Mouse (Mus musculus) G1E (cell line): ENCODE results near the gene G6pc3. TPM values are rescaled to one million over a fixed set of nuclear protein-coding genes. Genes with fewer than 3 reads are reported as not detected.
A peak's percentile ranks its signal among the peaks of the same experiment; 100 is the strongest.

Source experiments
- ATAC-seq: 2 replicates; pipeline ENCODE4 v1.8.0; 2016; ENCODE audit warnings: mild to moderate bottlenecking; ENCODE audit not compliant: insufficient number of reproducible peaks, poor library complexity, low FRiP score, severe bottlenecking; ENCODE audit errors: extremely low read depth
- DNase-seq: peaks from one replicate; pipeline ENCODE4 v3.0.0; 2012; ENCODE audit warnings: low spot score
- H3K27me3 ChIP-seq: 2 replicates; pipeline ENCODE4 v1.6.1; 2012; ENCODE audit warnings: mild to moderate bottlenecking, low read length, inconsistent platforms; ENCODE audit not compliant: insufficient read depth
- H3K36me3 ChIP-seq: replicated peaks from 2 replicates; pipeline ENCODE3; 2012; ENCODE audit warnings: mild to moderate bottlenecking, inconsistent platforms
- H3K4me1 ChIP-seq: 2 replicates; pipeline ENCODE4 v1.6.1; 2012; ENCODE audit warnings: low read depth, low read length, inconsistent platforms, mixed read lengths; ENCODE audit not compliant: insufficient read depth
- H3K4me3 ChIP-seq: 2 replicates; pipeline ENCODE4 v1.5.1; 2012; ENCODE audit warnings: low read depth, mild to moderate bottlenecking, inconsistent platforms, low read length, moderate library complexity, mixed read lengths
- H3K9me3 ChIP-seq: replicated peaks from 2 replicates; pipeline ENCODE4 v1.6.1; 2012; ENCODE audit warnings: inconsistent platforms
- CTCF ChIP-seq: IDR thresholded peaks from 2 replicates; pipeline ENCODE4 v1.5.1; 2012; ENCODE audit warnings: low read depth, low read length, inconsistent platforms, mixed read lengths
- GATA1 ChIP-seq: IDR thresholded peaks from 2 replicates; pipeline ENCODE4 v1.6.1; 2012; ENCODE audit warnings: borderline replicate concordance, low read length, inconsistent platforms, mixed read lengths
- GATA2 ChIP-seq: IDR thresholded peaks from 2 replicates; pipeline ENCODE4 v1.6.1; 2012; ENCODE audit warnings: low read depth, low read length, inconsistent platforms, borderline replicate concordance
- POLR2AphosphoS5 ChIP-seq: IDR thresholded peaks from 2 replicates; pipeline ENCODE4 v1.6.1; 2012; ENCODE audit warnings: low read depth, low read length, inconsistent platforms; ENCODE audit not compliant: insufficient replicate concordance
- TAL1 ChIP-seq: conservative IDR thresholded peaks from 2 replicates; pipeline ENCODE4 v1.6.1; 2012; ENCODE audit warnings: low read depth, low read length, inconsistent platforms, mixed read lengths
- polyA plus RNA-seq: library from polyadenylated mRNA; stranded (reverse); fragments of >175 nt; gene quantifications from 2 replicates; pipeline ENCODE4 v1.2.3, GENCODE M21; 2012
- total RNA-seq, 2 experiments: library from RNA; stranded (forward) in 1 of 2; stranded (reverse) in 1 of 2; fragments of 200-1000 nt in 1 of 2; fragments of >200 nt in 1 of 2; fragmentation: Nextera tagmentation in 1 of 2; gene quantifications; 2 replicates each; pipeline ENCODE4 v1.2.3; 2014 to 2017

Gene G6pc3
- total and polyA plus RNA-seq, 3 experiments: 12.4 to 37.8 (median 14.8) TPM

DNA sequence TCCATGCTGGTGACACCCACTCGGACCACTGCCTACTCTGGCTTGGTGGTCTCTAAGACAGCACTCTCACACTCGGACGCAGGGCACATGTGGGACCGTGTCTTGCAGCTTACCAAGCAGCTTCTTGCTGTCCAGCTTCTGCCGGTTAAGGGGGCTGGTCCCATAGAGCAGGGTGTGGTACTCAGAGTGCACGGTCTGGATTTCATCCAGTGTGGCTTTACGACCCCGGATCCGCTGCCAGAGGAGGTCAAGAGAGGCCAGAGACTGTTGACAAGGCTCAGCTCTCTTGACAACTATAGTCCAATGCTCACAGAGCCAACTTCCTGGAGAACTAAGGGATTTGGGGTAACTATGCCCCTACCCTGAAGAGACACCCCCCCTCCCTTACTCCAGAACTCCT lies 10.4 kb downstream of the G6pc3 start:
- DNase-seq (no peak), ATAC-seq (no peak)
- H3K27me3 ChIP-seq: peaks cover 22% of the 10 kb centered on the region
- no peak overlapping the region for H3K4me3 ChIP-seq
- peaks cover 24% of the 10 kb centered on the region for H3K4me1 ChIP-seq
- peaks cover 81% of the 10 kb centered on the region for H3K36me3 ChIP-seq
- TF ChIP-seq POLR2AphosphoS5: no peak
- no peak for TF ChIP-seq GATA1
- no peak for TF ChIP-seq GATA2
- no peak for TF ChIP-seq CTCF
- TF ChIP-seq TAL1: no peak
- no peaks in the 10 kb centered on the region for H3K9me3 ChIP-seq

DNA sequence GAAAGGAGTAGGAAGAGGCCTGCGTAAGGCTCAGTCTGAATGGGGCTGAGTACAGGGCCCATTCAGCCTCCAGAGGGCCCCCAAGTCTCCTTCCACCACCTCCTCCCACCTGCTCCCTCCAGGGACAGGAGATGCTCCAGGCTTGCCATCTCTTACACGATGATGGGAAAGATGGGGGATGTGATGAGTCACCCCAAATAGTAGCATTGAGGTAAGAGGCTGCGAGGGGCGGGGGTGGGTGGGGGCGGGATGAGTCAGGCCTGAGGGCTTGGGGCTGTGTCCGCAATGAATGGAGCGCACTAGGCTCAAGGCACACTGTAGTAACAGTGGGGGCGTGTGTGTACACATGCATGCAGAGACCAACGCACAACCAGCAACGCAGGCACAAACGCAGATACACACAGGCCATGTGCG lies 12.0 kb downstream of the G6pc3 start:
- H3K9me3 ChIP-seq: no peaks in the 10 kb centered on the region
- H3K4me1 ChIP-seq: peaks cover 12% of the 10 kb centered on the region
- ATAC-seq (no peak), DNase-seq (no peak)
- no peak overlapping the region for H3K4me3 ChIP-seq
- TF ChIP-seq GATA2 (no peak), GATA1 (no peak), TAL1 (no peak)
- H3K36me3 ChIP-seq: peaks cover 73% of the 10 kb centered on the region
- peaks cover 22% of the 10 kb centered on the region for H3K27me3 ChIP-seq

DNA sequence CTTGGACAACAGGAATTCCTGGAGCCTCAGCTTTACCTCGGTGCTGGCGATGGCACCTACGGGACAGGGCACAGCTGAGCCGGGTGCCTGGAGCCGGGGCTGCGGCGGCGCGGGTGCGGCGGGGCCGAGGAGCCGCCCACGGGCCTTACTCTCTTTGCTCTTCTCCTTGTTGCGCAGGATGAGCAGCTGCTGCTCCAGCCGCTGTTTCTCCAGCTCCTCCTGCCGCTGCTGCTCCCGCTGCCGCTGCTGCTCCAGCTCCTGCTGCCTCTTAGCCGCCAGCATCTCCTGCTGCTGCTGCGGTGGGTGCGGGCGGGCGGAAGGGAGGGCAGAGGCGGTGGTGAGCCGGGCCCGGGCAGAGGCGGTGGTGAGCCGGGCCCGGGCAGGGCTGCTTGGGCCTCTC lies 17.1 kb downstream of the G6pc3 start:
- Histone ChIP-seq H3K36me3 (peaks cover 33% of the 10 kb centered on the region), H3K4me1 (peaks cover 35% of the 10 kb centered on the region), H3K27me3 (peaks cover 16% of the 10 kb centered on the region; the same call in 1 of the 2 replicates), H3K9me3 (no peaks in the 10 kb centered on the region), H3K4me3 (no peak overlapping the region)
- ATAC-seq (no peak), DNase-seq (no peak)
- TF ChIP-seq GATA1: no peak
- TF ChIP-seq GATA2: no peak
- TF ChIP-seq POLR2AphosphoS5: no peak
- TF ChIP-seq CTCF: no peak
- no peak for TF ChIP-seq TAL1

DNA sequence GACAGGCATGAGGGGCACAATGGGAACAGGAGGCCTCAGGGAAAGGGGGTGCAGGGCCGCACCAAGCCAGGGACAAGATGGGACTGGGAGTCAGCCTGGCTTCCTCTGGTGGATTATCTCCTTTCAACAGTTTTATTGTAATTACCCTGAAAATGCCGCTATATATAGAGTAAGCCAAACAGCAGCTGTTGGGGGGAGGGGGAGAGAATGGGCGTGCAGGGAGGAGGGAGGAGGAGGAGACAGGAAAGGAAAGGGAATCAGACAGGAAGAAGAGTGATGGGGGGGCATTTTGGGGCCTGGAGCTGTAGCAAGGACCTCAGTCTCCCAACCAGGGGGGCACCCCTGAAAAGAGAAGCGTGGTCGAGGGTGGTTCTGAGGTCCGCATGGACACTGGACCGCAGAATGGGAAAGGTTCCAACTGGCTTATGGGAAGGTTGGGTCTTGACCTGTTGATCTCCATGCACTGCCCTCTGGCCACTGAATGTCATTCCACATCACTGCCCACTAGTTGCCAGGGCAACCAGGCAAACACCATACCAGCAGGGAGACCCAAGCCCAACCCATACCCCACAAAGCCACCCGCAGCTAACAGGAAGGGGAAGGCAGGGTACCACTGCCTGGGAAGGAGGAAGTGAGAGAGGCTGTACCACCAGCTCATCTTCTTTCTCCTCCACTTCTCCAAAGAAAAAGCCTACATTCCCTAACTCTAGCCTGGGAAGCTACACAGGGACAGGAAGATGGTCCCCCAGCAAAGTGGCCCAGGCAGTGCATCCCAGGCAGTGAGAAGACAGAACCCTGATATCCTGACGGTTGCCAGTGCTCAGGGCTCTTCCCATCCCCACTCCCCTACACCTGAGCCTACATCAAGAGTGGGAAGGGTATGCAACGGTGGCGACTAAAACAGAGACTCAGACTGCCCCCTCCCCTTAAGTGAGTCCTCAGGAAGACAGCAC lies 18.7 kb downstream of the G6pc3 start:
- no peak for ATAC-seq
- Histone ChIP-seq H3K4me3 (no peak overlapping the region), H3K36me3 (peaks cover 22% of the 10 kb centered on the region), H3K9me3 (no peaks in the 10 kb centered on the region), H3K4me1 (peaks cover 33% of the 10 kb centered on the region), H3K27me3 (peaks cover 19% of the 10 kb centered on the region)
- DNase-seq: no peak
- TF ChIP-seq GATA2: no peak
- TF ChIP-seq TAL1: no peak
- no peak for TF ChIP-seq POLR2AphosphoS5
- TF ChIP-seq CTCF: no peak
- TF ChIP-seq GATA1: no peak

DNA sequence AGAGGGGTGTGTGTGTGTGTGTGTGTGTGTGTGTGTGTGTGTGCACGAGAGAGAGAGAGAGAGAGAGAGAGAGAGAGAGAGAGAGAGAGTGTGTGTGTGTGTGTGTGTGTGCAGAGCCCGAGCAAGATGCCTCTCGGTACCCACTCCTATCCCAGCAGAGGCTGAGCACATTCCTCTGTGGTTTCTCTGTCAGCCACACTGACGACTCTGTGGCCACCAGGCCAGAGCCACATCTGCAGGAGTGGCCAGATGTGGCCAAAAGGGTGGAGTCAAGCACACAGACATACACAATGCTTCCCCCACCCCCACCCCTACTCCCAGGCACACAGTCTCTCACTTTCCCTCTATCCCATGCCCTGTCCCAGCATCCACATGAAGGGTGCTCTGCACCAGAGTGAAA lies 19.4 kb downstream of the G6pc3 start:
- DNase-seq (no peak), ATAC-seq (no peak)
- Histone ChIP-seq H3K4me1 (peaks cover 33% of the 10 kb centered on the region), H3K27me3 (peaks cover 25% of the 10 kb centered on the region), H3K4me3 (no peak overlapping the region), H3K36me3 (peaks cover 22% of the 10 kb centered on the region), H3K9me3 (no peaks in the 10 kb centered on the region)
- TF ChIP-seq TAL1 (0 out of 2 replicates have a peak, but pooled peaks have one; percentile 9), GATA1 (no peak)

DNA sequence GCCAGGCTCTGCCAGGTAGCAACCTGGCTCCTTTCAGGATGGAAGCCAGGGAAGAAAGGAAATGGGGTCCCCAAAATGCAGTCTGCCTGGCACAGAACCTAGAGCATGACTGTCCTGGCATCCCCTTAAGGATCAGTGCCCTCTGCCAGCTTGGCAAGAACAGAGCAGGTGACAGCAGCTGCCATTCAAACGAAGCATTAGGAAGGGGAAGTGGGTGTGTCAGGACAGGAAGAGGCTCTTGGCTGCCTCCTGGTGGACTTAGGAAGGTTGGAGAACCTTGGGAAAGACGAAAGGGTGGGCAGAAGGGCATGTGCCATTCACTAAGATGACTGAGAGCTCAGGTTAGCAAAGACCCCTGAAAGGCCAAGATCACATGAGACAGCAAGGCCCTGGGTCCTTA lies 20.3 kb downstream of the G6pc3 start:
- Histone ChIP-seq H3K27me3 (peaks cover 34% of the 10 kb centered on the region), H3K4me3 (no peak overlapping the region), H3K4me1 (peaks cover 35% of the 10 kb centered on the region), H3K9me3 (no peaks in the 10 kb centered on the region), H3K36me3 (peaks cover 14% of the 10 kb centered on the region)
- DNase-seq (no peak), ATAC-seq (no peak)
- TF ChIP-seq CTCF (peak; percentile 83), GATA2 (no peak), POLR2AphosphoS5 (no peak)
